Mouse (Mus musculus): ENCODE measurements around the gene Itga8. TPM values are rescaled to one million over a fixed set of nuclear protein-coding genes. Genes with fewer than 3 reads are reported as not detected.
A peak's percentile ranks its signal among the peaks of the same experiment; 100 is the strongest.

Gene Itga8
- total RNA-seq (2014; rRNA removed), result 4.0 and 7.1 TPM in 2 replicates
- polyA plus RNA-seq (2015; fragmentation: Nextera tagmentation; extraction: Ambion mirVana), result 1.9 TPM in 2 replicates

DNA sequence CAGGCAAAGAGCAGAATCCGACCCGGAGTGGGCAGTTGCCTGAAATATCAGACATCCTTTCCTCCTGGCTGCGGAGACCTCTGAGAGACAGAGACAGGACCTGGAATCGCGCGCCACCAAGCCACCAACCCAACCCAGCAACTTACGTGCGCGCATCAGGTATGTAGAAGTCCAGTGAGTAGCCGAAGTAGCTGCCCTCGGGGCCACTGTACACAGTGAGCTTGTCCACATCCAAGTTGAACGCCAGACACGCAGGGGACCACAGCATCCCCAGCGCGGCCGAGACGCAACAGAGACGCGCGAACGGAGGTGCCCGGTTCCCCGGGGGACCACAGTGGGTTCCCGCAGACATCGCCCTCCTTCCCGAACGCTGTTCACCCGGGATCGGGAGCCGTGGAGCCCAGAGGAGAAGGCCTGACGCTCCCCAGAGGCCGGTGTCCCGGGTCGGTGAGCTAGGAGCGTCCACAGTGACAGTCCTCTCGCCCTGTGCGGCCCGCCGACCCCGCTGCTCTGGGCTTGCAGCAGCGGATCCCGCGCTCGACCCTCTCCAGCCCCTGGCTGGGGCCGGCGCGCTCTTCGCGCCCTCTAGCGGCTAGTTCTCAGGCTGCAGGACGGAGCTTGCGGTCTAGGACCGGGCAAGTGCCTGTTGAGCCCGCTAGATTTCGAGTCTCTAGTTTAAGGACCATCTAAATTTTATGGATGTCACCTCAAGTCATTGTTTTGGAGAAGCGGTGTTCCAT is at the start of gene Itga8:
Gene Itga8 (minus strand): TSS at position 492 of the 740 bp plus-strand sequence.
- Histone ChIP-seq H3K27me3 (ENCODE audit: insufficient read depth, low read length) (no peaks in the 10 kb centered on the region; the same call in 1 of the 2 replicates), H3K9me3 (ENCODE audit: low read length) (no peaks in the 10 kb centered on the region), H3K4me3 (ENCODE audit: low read depth, low read length) (peak within 1 kb of the TSS; percentile 62), H3K27ac (ENCODE audit: low read depth, low read length) (no peak within 1 kb of the TSS), H3K4me1 (ENCODE audit: insufficient read depth) (no peaks in the 10 kb centered on the region), H3K36me3 (ENCODE audit: insufficient read depth) (no peaks in the 10 kb centered on the region), H3K4me2 (ENCODE audit: low read depth) (peak within 1 kb of the TSS; percentile 85), H3K9ac (peak within 1 kb of the TSS; percentile 67)
- ATAC-seq (peak; percentile 96), DNase-seq (peak; percentile 88)
- peak; percentile 97 for TF ChIP-seq CTCF (IDR thresholded peaks at IDR 0.05; ENCODE audit: low read depth)
- 2% methylated on average over 53 of the region's 56 CpGs for WGBS

DNA sequence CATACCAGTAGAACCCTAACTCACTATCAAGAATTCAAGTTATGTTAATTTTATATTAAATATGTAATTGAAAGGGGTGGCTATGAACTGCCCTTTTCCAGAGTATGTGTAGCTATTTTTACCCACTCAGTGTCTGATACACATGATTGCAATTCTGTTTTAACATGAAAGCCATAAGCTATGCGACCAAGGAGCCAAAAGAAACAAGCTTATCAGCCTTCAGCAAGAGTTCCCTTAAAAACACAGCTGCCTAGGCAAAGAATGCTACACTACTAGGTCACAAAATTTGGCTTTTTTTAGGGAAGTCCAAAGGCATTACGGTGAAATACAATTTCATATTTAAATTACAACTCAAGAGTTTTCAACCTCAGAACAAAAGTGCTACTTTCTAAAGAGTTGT is 47.2 kb upstream of the Itga8 start:
- no peak for TF ChIP-seq CTCF (IDR thresholded peaks at IDR 0.05; ENCODE audit: low read depth)
- 87% methylated on average over 2 of the region's 2 CpGs for WGBS

DNA sequence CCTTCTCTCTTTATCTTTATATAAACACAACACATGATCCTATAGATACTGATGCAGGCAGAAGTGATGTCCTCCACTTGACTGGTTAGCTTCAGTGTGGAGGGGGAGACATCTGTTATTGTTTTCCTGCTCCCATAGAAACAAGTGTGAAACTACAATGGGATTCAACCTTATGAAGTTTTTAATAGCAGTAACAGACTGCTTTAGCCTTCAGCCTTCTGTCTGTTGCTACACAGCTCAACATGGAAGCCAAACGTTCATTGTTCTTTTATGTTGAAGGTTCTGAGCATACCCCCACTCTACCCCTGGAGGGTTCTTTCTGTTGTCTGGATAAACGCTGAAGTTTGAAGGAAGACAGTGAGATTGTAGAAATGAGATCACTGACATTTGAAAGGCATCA is 30.2 kb upstream of the Itga8 start:
- H3K36me3 ChIP-seq (ENCODE audit: insufficient read depth), result no peaks in the 10 kb centered on the region
- H3K4me3 ChIP-seq (ENCODE audit: low read depth, low read length), result no peak overlapping the region
- TF ChIP-seq CTCF (IDR thresholded peaks at IDR 0.05; ENCODE audit: low read depth), result no peak
- no peaks in the 10 kb centered on the region for H3K9me3 ChIP-seq (ENCODE audit: low read length)
- no peak overlapping the region for H3K27ac ChIP-seq (ENCODE audit: low read depth, low read length)
- 46% methylated on average over 2 of the region's 2 CpGs for WGBS
- H3K4me2 ChIP-seq (ENCODE audit: low read depth), result no peak overlapping the region
- H3K9ac ChIP-seq, result no peak overlapping the region
- ATAC-seq, result peak; percentile 87
- H3K27me3 ChIP-seq (ENCODE audit: insufficient read depth, low read length), result no peaks in the 10 kb centered on the region
- DNase-seq, result peak; percentile 54
- H3K4me1 ChIP-seq (ENCODE audit: insufficient read depth), result peaks cover 7% of the 10 kb centered on the region

More for the DNA sequence above, 47.2 kb upstream of the Itga8 start:
- Histone ChIP-seq H3K9ac (no peak overlapping the region), H3K9me3 (ENCODE audit: low read length) (no peaks in the 10 kb centered on the region), H3K4me2 (ENCODE audit: low read depth) (no peak overlapping the region), H3K27ac (ENCODE audit: low read depth, low read length) (no peak overlapping the region), H3K27me3 (ENCODE audit: insufficient read depth, low read length) (no peaks in the 10 kb centered on the region), H3K4me3 (ENCODE audit: low read depth, low read length) (no peak overlapping the region), H3K4me1 (ENCODE audit: insufficient read depth) (no peaks in the 10 kb centered on the region), H3K36me3 (ENCODE audit: insufficient read depth) (peaks cover 9% of the 10 kb centered on the region; the same call in 1 of the 2 replicates)
- no peak for ATAC-seq
- no peak for DNase-seq

DNA sequence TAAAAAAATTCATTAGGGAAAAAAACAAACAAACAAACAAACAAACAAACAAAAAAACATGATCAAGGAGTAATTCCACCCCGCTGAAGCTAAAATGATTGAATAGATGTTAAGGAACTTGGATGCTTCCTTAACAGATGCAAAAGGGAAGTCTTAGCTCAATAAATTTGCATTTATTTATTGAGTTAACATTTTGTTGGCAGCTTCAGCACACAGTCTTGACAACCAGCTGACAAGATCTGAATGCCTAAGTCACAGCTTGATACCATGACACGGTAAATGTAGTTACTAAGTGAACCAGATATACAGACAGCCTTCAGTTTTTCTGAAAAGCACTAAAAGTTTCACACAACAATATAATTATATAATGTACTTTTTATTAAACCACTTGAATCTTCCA is 27.9 kb upstream of the Itga8 start:
- DNase-seq (peak; percentile 54), ATAC-seq (peak; percentile 60)
- Histone ChIP-seq H3K9me3 (ENCODE audit: low read length) (no peaks in the 10 kb centered on the region), H3K36me3 (ENCODE audit: insufficient read depth) (no peaks in the 10 kb centered on the region), H3K27ac (ENCODE audit: low read depth, low read length) (no peak overlapping the region), H3K9ac (no peak overlapping the region), H3K4me1 (ENCODE audit: insufficient read depth) (peaks cover 7% of the 10 kb centered on the region), H3K4me3 (ENCODE audit: low read depth, low read length) (no peak overlapping the region), H3K27me3 (ENCODE audit: insufficient read depth, low read length) (no peaks in the 10 kb centered on the region), H3K4me2 (ENCODE audit: low read depth) (no peak overlapping the region)
- no peak for TF ChIP-seq CTCF (IDR thresholded peaks at IDR 0.05; ENCODE audit: low read depth)
- 21% methylated on average over 2 of the region's 2 CpGs for WGBS

DNA sequence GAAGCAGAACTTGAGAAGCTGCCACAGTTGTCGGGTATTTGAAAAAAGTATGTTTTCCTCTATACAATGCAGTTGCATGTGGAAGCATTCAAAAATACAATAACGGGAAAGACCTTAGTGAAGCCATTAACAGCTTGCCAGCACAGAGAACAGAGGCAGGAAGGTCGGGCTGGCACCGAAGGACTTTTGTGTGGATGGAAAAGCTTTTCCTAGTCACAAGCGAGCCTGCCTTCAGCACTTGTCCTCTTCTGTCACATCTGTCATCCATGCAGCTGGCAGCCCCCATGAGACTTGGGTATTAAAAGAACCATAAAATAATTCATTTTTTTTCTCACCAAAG is 27.3 kb upstream of the Itga8 start:
- 3% methylated on average over 5 of the region's 5 CpGs for WGBS
- no peak overlapping the region for H3K27ac ChIP-seq (ENCODE audit: low read depth, low read length)
- TF ChIP-seq CTCF (IDR thresholded peaks at IDR 0.05; ENCODE audit: low read depth), result no peak
- no peaks in the 10 kb centered on the region for H3K27me3 ChIP-seq (ENCODE audit: insufficient read depth, low read length)
- no peak overlapping the region for H3K4me2 ChIP-seq (ENCODE audit: low read depth)
- H3K36me3 ChIP-seq (ENCODE audit: insufficient read depth), result no peaks in the 10 kb centered on the region
- peaks cover 7% of the 10 kb centered on the region for H3K4me1 ChIP-seq (ENCODE audit: insufficient read depth)
- ATAC-seq, result no peak
- H3K4me3 ChIP-seq (ENCODE audit: low read depth, low read length), result no peak overlapping the region
- no peak for DNase-seq
- H3K9ac ChIP-seq, result no peak overlapping the region
- H3K9me3 ChIP-seq (ENCODE audit: low read length), result no peaks in the 10 kb centered on the region

DNA sequence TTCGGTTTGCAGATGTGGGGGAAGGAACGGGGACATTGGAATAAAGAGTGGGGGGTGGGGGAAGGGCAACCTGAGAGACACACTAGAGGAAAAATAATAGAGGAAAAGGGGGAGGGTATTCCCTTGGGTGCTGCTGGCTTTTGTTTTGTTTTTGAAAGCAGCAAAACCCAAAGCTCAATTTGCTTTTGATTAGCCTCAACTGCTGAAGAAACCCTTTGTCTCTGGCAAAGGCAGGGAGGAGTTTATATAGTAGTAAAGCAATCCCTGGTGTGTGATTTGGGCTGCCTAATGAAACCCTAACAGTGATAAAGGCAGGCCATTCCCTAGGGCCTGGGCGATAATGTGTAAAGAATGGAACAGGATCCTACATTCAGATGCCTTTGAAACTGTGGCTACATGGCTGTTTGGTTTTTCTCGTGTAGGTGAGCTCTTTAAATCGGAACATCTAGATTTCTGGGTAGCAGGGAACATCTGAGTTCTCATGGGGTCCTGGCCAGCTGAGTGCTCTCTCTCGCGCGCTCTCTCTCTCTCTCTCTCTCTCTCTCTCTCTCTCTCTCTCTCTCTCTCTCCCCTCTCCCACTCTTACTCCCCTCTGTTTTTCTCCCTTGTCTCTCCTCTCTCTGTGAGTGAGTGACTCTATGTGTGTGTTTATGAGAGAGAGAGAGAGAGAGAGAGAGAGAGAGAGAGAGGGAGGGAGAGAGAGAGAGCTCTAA is 26.8 kb upstream of the Itga8 start:
- Histone ChIP-seq H3K36me3 (ENCODE audit: insufficient read depth) (no peaks in the 10 kb centered on the region), H3K4me2 (ENCODE audit: low read depth) (no peak overlapping the region), H3K4me1 (ENCODE audit: insufficient read depth) (peaks cover 7% of the 10 kb centered on the region), H3K27ac (ENCODE audit: low read depth, low read length) (no peak overlapping the region), H3K9ac (no peak overlapping the region), H3K27me3 (ENCODE audit: insufficient read depth, low read length) (no peaks in the 10 kb centered on the region), H3K9me3 (ENCODE audit: low read length) (no peaks in the 10 kb centered on the region), H3K4me3 (ENCODE audit: low read depth, low read length) (no peak overlapping the region)
- ATAC-seq (no peak), DNase-seq (peak; percentile 17)
- 8% methylated on average over 8 of the region's 8 CpGs for WGBS
- no peak for TF ChIP-seq CTCF (IDR thresholded peaks at IDR 0.05; ENCODE audit: low read depth)

Measured in forebrain, postnatal 0 days (tissue).